Mouse (Mus musculus) adrenal gland, postnatal 4 days (tissue): ENCODE results near the gene Olfr532. TPM values are rescaled to one million over a fixed set of nuclear protein-coding genes. Genes with fewer than 3 reads are reported as not detected.
"Not testable (repeated sequence)": the region's sequence is repeated elsewhere in the genome, so short reads cannot be mapped to it uniquely, and the experiment has no call there.

Experiments
- DNase-seq, 2 experiments: peaks; one replicate each; pipeline ENCODE4 v3.0.0; 2021 to 2022; ENCODE audit warnings: low spot score in 2 of 2, mixed read lengths in 2 of 2
- long read RNA-seq, 2 experiments: library from polyadenylated mRNA; stranded (forward); transcript quantifications; one replicate each; pipeline ENCODE4 v2.0.0; 2021
- total RNA-seq, 2 experiments: library from RNA; stranded (reverse); gene quantifications; 2 replicates each; pipeline ENCODE4 v1.2.3; 2021

Gene Olfr532
- total RNA-seq = not detected
- long read RNA-seq, experiment 1 = 0 reads
- long read RNA-seq, experiment 2 = 0 reads

DNA sequence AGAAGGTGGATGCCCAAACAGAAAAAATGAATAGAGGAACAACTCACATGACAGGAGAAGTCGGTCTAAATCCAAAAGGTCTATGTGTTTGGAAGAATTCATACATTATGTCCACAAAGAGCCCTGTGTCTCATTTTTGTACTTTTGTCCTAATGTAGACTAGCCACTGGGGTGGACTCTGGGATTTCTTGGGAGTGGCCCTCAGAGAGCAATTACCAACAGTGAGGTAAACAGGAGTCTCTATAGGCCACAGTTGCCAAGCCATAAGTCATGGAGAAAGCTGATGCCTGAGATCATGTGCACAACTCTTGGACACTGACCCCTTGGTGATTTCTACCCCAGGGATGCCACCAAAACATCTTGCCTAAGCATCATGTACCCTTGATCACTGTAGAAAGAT lies at the start of gene Olfr532:
Olfr532 (minus strand) TSS at position 101 of the 400 bp plus-strand sequence.
- no peak for DNase-seq

DNA sequence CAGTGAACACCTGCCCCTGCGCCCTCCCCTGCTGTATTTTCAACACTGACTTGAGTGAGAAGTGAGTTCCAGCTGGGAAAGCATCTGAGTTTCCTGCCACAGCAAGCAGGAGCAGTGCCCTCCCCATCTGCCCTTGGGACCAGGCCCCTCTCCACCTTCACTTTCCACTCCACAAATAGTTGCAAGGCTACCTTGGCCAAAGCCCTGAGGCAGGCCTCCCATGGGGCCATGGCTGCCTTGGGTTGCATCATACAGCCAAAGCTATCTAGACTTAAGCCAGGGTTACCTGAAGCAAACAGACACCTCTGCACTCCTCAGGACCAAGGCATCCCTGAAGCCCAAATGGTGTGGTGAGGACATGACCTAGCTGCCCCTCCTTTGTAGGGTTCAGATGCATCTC lies 41.6 kb upstream of the Olfr532 start, which contains the start of gene Olfr533:
Olfr533 (plus strand) TSS at position 301 of the 400 bp plus-strand sequence.
- DNase-seq = not testable (repeated sequence)

DNA sequence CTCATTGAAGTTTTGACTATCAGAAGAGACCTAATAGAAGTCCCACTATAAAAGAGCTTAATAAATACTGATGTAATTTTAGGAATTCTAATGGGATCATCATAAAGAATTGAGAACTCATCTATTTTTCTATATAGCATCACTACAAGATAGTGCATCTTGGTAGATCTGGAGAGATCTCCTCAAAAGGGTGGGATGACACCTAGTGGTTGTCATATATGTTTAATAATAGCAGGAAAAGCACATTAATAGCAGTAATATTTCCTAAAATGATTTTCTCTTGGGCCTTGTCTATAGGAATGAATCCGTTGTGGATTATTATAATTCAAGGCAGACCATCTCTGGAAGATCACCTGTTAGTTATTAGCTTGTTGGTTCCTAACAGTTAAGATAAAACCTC lies 21.7 kb upstream of the Olfr532 start:
- no peak for DNase-seq

DNA sequence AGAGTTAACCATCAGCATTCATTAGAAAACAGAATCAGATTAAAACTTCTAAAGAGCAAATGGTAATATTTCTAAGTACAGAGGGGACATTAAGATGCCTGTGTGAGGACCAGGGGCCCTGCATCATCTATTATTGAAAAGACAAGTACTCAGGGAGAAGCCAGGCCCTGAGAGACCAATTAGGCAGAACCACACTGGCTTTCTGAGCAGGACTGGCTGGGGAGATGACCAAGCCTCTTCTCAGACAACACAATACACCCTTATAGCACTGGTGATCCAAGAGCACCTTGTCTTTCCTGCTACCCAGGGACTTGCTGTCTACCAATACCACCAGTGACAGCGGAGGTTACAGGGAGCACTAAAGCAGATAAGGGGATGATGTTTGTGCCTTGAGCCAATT lies 18.6 kb downstream of the Olfr532 start, which contains the start of gene Olfr531:
Olfr531 (minus strand) TSS at position 101 of the 400 bp plus-strand sequence.
- DNase-seq = no peak

DNA sequence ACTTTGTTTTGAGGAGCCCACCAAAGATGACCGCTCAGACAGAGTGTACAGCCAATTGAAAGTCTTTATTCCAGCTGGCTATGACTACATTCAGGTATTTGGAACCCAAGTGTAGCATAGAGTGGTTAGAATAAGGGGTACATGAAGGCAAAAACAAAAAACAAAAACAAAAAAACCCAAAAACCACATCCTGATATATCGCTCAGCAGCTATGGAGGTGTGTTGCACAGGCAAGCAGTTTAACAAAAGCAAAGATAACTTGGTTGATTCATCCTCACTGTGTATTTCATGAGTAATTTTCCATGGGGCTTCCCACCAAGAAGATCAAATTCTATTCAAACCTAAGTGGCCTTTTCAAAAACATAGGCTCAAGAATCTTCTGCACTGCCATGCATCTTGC lies 44.5 kb downstream of the Olfr532 start:
- no peak for DNase-seq

DNA sequence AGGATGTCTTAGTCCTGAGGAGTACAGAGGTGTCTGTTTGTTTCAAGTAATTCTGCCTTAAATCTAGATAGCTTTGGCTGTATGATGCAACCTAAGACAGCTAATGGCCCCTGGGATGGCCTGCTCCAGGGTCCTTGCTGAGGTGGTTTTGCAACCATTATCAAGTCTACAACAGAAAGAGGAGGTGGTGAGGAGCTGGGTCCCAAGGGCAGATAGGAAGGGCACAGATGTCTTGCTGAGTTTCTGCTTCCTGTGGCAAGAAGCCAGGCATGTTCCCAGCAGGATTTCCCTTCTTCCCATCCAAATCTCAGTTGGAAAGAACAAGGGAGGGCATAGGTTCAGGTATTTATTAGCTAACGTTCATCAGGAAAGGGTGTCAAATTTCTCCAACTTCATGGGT lies 45.2 kb downstream of the Olfr532 start, which contains the start of gene Olfr530:
Olfr530 (minus strand) TSS at position 101 of the 400 bp plus-strand sequence.
- no peak for DNase-seq

DNA sequence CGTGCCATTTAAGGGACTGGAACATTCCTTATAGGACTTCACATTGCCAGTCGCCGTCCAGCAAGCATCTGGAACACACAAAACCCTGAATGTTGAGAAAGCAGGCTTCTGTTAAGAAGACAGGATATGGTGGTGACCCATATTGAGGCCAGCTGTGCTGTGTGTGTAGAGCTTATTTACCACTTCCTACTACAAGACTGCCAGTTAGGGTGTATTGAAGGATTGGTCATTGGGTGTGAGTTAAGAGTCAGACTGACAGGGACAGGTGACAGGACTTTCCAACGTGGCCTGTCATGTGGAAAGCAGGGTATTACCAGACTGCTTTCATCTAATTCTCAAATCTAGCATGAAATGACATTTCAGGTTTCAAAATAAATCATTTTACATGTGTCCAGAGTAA lies 47.1 kb downstream of the Olfr532 start:
- DNase-seq = no peak

Other genes starting within 250 kb of the Olfr532 start
- gene Olfr523, start 248.4 kb downstream of the Olfr532 start, total RNA-seq = not detected
- not detected for gene Olfr524, start 215.7 kb downstream of the Olfr532 start, total RNA-seq
- gene Cd163l1, start 203.4 kb downstream of the Olfr532 start, total RNA-seq = not detected
- not detected for gene 5830411N06Rik, start 174.4 kb downstream of the Olfr532 start, total RNA-seq
- not detected for gene Olfr525, start 100.8 kb downstream of the Olfr532 start, total RNA-seq
- gene Olfr527, start 87.6 kb downstream of the Olfr532 start, total RNA-seq = not detected
- not detected for gene Olfr60, start 60.0 kb downstream of the Olfr532 start, total RNA-seq
- gene Olfr530, start 45.3 kb downstream of the Olfr532 start, total RNA-seq = not detected
- gene Olfr531, start 18.7 kb downstream of the Olfr532 start, total RNA-seq = not detected
- gene Olfr533, start 41.7 kb upstream of the Olfr532 start, total RNA-seq = not detected
- gene Olfr535, start 62.6 kb upstream of the Olfr532 start, total RNA-seq = not detected
- not detected for gene Olfr536, start 85.8 kb upstream of the Olfr532 start, total RNA-seq
- gene Olfr538, start 146.2 kb upstream of the Olfr532 start, total RNA-seq = not detected
- not detected for gene Olfr46, start 179.6 kb upstream of the Olfr532 start, total RNA-seq
- gene Olfr61, start 207.3 kb upstream of the Olfr532 start, total RNA-seq = not detected
- gene Olfr53, start 224.8 kb upstream of the Olfr532 start, total RNA-seq = not detected
- not detected for gene Olfr539, start 238.3 kb upstream of the Olfr532 start, total RNA-seq